Mouse (Mus musculus): ENCODE measurements around the gene H6pd. TPM values are rescaled to one million over a fixed set of nuclear protein-coding genes. Genes with fewer than 3 reads are reported as not detected.
A peak's percentile ranks its signal among the peaks of the same experiment; 100 is the strongest.

The H6pd gene
- polyA plus RNA-seq, 1 experiment from 2014 or later: 8.8 TPM

DNA sequence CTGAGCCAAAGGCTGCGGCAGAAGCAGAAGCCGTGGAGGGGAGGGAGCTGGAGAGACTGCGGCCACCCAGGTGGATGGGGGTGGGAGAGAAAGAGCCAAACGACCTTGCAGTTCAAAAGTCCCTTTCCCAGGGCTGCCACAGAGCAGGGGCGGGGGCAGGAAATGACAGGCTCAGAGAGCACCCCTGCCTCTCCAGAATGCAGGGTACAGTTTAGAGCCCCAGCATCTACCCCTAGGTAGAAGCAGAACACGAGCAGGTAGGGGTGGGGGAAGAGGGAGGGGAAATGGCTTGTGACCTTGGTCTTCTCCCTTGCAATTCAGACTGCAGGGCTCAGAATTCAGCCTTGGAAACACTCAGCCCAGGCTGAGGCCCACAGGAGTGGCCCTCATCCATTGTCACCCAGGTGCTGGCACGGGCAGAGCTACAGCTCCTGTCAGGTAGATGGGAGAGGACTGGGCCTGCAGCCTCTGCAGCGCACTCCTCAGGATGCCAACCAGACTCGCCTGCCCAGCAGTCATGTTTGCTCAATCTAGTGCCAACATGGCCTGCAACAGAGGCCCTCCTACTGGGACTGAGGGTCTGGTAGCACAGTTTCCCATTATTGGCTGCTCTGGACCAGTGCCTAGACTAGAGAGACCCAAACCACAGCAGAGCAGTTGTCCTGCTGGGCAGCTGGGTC, 17.7 kb downstream of the H6pd start:
- H3K4me3 ChIP-seq (ENCODE audit: low read depth, low read length): no peak overlapping the region
- no peaks in the 10 kb centered on the region for H3K27me3 ChIP-seq (ENCODE audit: control insufficient read depth, insufficient read depth, low read length)
- peaks cover 19% of the 10 kb centered on the region for H3K4me1 ChIP-seq (ENCODE audit: control insufficient read depth, insufficient read depth, low read length)
- H3K4me2 ChIP-seq (replicated peaks; ENCODE audit: low read depth, low read length): 0 out of 2 replicates have a peak overlapping the region, but pooled peaks have one; percentile 6
- H3K27ac ChIP-seq (ENCODE audit: low read length): no peak overlapping the region
- H3K36me3 ChIP-seq (ENCODE audit: control insufficient read depth, insufficient read depth, low read length): no peaks in the 10 kb centered on the region
- no peaks in the 10 kb centered on the region for H3K9me3 ChIP-seq (ENCODE audit: control insufficient read depth, low read depth, low read length)
- 33% methylated on average over 9 of the region's 9 CpGs for WGBS
- no peak overlapping the region for H3K9ac ChIP-seq (replicated peaks; ENCODE audit: low read depth, low read length)
- ATAC-seq (ENCODE audit: insufficient number of reproducible peaks, insufficient read depth, low FRiP score, low read depth): no peak

DNA sequence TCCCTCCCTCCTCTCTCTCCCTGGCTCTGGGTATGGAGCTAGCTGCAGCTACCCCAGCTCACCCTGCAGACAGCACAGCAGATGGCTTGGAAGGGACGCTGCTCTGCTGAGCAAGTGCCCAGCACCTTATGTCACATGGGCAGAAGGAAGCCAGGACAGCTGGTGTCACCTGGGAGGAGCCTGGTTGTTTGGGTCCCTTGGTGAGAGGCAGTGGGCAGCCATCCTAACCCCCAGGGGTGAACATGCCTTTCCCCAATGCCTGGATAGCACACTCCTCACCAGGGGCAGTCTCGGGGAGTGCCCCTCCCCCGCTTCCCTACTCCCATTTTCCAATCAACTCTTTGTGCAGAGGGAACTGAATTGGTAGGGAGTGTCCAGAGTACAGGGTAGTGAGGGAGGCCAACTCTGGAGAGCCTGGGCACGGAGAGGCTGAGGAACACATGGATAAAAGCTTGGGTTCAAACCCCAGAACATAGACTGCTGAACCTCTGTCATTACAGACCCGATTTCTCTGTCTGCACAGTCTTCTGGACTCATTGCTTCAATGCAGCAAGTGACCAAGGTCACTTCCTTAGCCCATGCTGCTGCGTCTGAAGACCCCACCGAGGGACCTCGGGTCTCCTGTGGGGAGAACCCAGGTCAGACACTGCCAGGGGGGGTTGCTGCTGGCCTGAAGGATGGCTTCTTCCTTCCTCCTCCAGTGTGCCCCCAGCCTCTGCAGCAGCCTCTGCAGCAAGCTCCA, 18.4 kb downstream of the H6pd start:
- H3K4me1 ChIP-seq (ENCODE audit: control insufficient read depth, insufficient read depth, low read length): peaks cover 19% of the 10 kb centered on the region
- H3K36me3 ChIP-seq (ENCODE audit: control insufficient read depth, insufficient read depth, low read length): no peaks in the 10 kb centered on the region
- WGBS: 20% methylated on average over 8 of the region's 8 CpGs
- ATAC-seq (ENCODE audit: insufficient number of reproducible peaks, insufficient read depth, low FRiP score, low read depth): peak; percentile 21; the same call in 1 of the 2 replicates
- H3K27me3 ChIP-seq (ENCODE audit: control insufficient read depth, insufficient read depth, low read length): no peaks in the 10 kb centered on the region
- no peaks in the 10 kb centered on the region for H3K9me3 ChIP-seq (ENCODE audit: control insufficient read depth, low read depth, low read length)
- no peak overlapping the region for H3K27ac ChIP-seq (ENCODE audit: low read length)
- H3K9ac ChIP-seq (replicated peaks; ENCODE audit: low read depth, low read length): no peak overlapping the region
- H3K4me2 ChIP-seq (replicated peaks; ENCODE audit: low read depth, low read length): 0 out of 2 replicates have a peak overlapping the region, but pooled peaks have one; percentile 6
- H3K4me3 ChIP-seq (ENCODE audit: low read depth, low read length): no peak overlapping the region

- Histone ChIP-seq H3K36me3 (ENCODE audit: control insufficient read depth, insufficient read depth, low read length) (no peaks in the 10 kb centered on the region), H3K27ac (ENCODE audit: low read length) (no peak overlapping the region), H3K27me3 (ENCODE audit: control insufficient read depth, insufficient read depth, low read length) (no peaks in the 10 kb centered on the region), H3K4me1 (ENCODE audit: control insufficient read depth, insufficient read depth, low read length) (peaks cover 19% of the 10 kb centered on the region), H3K4me3 (ENCODE audit: low read depth, low read length) (peak overlapping the region; percentile 10), H3K9ac (replicated peaks; ENCODE audit: low read depth, low read length) (no peak overlapping the region), H3K4me2 (replicated peaks; ENCODE audit: low read depth, low read length) (peak overlapping the region; percentile 53), H3K9me3 (ENCODE audit: control insufficient read depth, low read depth, low read length) (no peaks in the 10 kb centered on the region)
- WGBS: 5% methylated on average over 21 of the region's 21 CpGs
- ATAC-seq (ENCODE audit: insufficient number of reproducible peaks, insufficient read depth, low FRiP score, low read depth): peak; percentile 89
These were observed 19.8 kb downstream of the H6pd start for GRCm38 (mm10) chr4:149988931-149989556.

DNA sequence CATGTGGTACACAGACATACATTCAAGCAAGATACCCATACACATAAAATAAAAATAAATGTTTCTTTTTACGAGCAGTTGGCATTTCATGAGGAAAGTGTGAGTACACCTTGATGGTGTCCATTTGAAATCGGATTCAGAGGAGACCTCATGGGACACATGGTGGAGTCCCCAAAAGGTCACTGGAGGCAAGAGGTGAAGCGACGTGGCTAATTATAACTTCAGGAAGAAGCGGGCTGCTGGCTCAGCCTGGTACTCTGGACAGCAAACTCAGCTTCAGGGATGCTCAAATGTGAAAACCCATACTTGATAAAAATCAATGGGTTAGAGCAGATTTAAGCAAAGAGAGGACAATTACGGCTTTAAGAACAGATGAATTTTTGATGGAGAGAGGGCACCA, 20.5 kb downstream of the H6pd start:
- no peak for ATAC-seq (ENCODE audit: insufficient number of reproducible peaks, insufficient read depth, low FRiP score, low read depth)
- Histone ChIP-seq H3K4me2 (replicated peaks; ENCODE audit: low read depth, low read length) (peak overlapping the region; percentile 53; the same call in 1 of the 2 replicates), H3K36me3 (ENCODE audit: control insufficient read depth, insufficient read depth, low read length) (no peaks in the 10 kb centered on the region), H3K27me3 (ENCODE audit: control insufficient read depth, insufficient read depth, low read length) (no peaks in the 10 kb centered on the region), H3K4me3 (ENCODE audit: low read depth, low read length) (no peak overlapping the region), H3K9ac (replicated peaks; ENCODE audit: low read depth, low read length) (no peak overlapping the region), H3K27ac (ENCODE audit: low read length) (no peak overlapping the region), H3K9me3 (ENCODE audit: control insufficient read depth, low read depth, low read length) (no peaks in the 10 kb centered on the region), H3K4me1 (ENCODE audit: control insufficient read depth, insufficient read depth, low read length) (peaks cover 19% of the 10 kb centered on the region)
- WGBS: 85% methylated on average over 6 of the region's 6 CpGs

DNA sequence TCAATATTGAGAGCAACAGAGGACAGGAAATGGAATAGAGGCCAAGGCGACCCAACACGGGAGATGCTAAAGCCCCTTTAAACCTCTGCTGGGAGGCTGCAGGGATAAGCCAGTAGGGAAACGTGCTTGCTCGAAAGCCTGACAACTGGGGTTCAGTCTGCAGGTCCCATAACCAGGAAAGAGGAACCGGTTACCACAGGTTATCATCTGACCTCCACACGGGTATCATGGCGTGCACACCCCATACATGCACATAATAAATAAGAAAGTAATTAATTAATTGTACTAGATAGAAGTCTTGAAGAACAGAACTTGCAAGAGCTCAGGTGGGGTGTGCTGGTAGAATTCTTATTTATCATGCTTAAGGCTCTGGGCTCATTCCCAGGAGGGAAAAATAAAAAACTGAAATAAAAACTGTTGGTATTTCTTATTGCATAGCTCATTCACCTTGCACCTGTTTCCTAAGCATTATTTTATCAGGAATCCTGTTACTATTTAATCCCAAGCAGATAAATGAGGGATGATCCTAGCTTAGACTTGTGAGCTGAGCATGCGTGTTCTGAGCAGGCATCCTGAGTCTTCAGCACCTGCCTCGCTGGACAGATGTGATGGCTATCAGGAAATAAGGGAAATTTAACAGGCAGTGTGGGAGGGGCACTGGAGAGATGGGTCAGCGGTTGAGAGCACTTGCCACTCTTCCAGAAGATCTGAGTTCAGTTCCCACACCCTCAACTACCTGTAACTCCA, 22.0 kb downstream of the H6pd start:
- WGBS: 75% methylated on average over 10 of the region's 10 CpGs
- no peak overlapping the region for H3K9ac ChIP-seq (replicated peaks; ENCODE audit: low read depth, low read length)
- no peaks in the 10 kb centered on the region for H3K9me3 ChIP-seq (ENCODE audit: control insufficient read depth, low read depth, low read length)
- H3K4me1 ChIP-seq (ENCODE audit: control insufficient read depth, insufficient read depth, low read length): peaks cover 19% of the 10 kb centered on the region
- H3K4me2 ChIP-seq (replicated peaks; ENCODE audit: low read depth, low read length): no peak overlapping the region
- ATAC-seq (ENCODE audit: insufficient number of reproducible peaks, insufficient read depth, low FRiP score, low read depth): no peak
- no peaks in the 10 kb centered on the region for H3K27me3 ChIP-seq (ENCODE audit: control insufficient read depth, insufficient read depth, low read length)
- H3K36me3 ChIP-seq (ENCODE audit: control insufficient read depth, insufficient read depth, low read length): 0 out of 2 replicates have a peak, but pooled peaks cover 2% of the 10 kb centered on the region
- no peak overlapping the region for H3K27ac ChIP-seq (ENCODE audit: low read length)
- no peak overlapping the region for H3K4me3 ChIP-seq (ENCODE audit: low read depth, low read length)

GRCm38 (mm10) chr4:149983921-149984645, 24.7 kb downstream of the H6pd start:
- Histone ChIP-seq H3K36me3 (ENCODE audit: control insufficient read depth, insufficient read depth, low read length) (0 out of 2 replicates have a peak, but pooled peaks cover 3% of the 10 kb centered on the region), H3K9me3 (ENCODE audit: control insufficient read depth, low read depth, low read length) (no peaks in the 10 kb centered on the region), H3K27me3 (ENCODE audit: control insufficient read depth, insufficient read depth, low read length) (no peaks in the 10 kb centered on the region), H3K9ac (replicated peaks; ENCODE audit: low read depth, low read length) (no peak overlapping the region), H3K4me1 (ENCODE audit: control insufficient read depth, insufficient read depth, low read length) (peaks cover 10% of the 10 kb centered on the region), H3K4me2 (replicated peaks; ENCODE audit: low read depth, low read length) (no peak overlapping the region), H3K27ac (ENCODE audit: low read length) (no peak overlapping the region), H3K4me3 (ENCODE audit: low read depth, low read length) (no peak overlapping the region)
- no peak for ATAC-seq (ENCODE audit: insufficient number of reproducible peaks, insufficient read depth, low FRiP score, low read depth)
- 87% methylated on average over 23 of the region's 23 CpGs for WGBS

- ATAC-seq (ENCODE audit: insufficient number of reproducible peaks, insufficient read depth, low FRiP score, low read depth): no peak
- 78% methylated on average over 15 of the region's 15 CpGs for WGBS
- H3K36me3 ChIP-seq (ENCODE audit: control insufficient read depth, insufficient read depth, low read length): 0 out of 2 replicates have a peak, but pooled peaks cover 3% of the 10 kb centered on the region
- H3K9ac ChIP-seq (replicated peaks; ENCODE audit: low read depth, low read length): no peak overlapping the region
- no peaks in the 10 kb centered on the region for H3K27me3 ChIP-seq (ENCODE audit: control insufficient read depth, insufficient read depth, low read length)
- peaks cover 21% of the 10 kb centered on the region for H3K4me1 ChIP-seq (ENCODE audit: control insufficient read depth, insufficient read depth, low read length)
- H3K4me2 ChIP-seq (replicated peaks; ENCODE audit: low read depth, low read length): no peak overlapping the region
- no peak overlapping the region for H3K27ac ChIP-seq (ENCODE audit: low read length)
- no peak overlapping the region for H3K4me3 ChIP-seq (ENCODE audit: low read depth, low read length)
- H3K9me3 ChIP-seq (ENCODE audit: control insufficient read depth, low read depth, low read length): no peaks in the 10 kb centered on the region
These were observed 26.7 kb downstream of the H6pd start for GRCm38 (mm10) chr4:149982154-149982553.
